Mouse (Mus musculus): ENCODE data around the gene Six6.

Six6 gene

DNA sequence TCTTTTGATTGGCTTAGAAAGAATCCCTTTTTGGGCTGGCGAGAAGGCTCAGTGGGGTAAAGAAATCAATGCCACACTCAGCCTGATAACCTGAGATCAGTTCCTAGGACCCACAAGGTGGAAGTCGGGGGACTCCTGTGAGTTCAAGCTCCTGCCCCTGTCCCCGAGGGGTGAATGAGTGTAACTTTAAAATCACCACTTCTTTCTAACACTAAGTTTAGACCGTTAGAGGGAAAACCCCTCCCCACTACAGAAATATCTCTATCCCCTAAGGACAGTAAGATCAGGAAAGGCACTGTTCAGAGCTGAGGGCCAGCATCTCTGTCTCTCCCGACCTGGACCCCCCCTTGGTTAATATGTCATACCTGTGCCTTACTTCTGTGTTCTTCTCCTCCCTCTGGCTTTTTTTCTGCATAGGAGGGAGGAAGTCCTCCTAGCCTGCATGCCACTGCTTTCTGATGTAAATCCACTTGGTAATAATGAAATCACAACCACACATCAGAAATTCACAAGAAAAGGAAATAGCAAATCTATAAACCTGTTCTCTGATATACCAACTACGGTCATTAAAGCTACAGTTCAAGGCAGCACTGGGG, 18.2 kb downstream of the Six6 start:
- DNase-seq (ENCODE audit: low read depth, low spot score): no peak

DNA sequence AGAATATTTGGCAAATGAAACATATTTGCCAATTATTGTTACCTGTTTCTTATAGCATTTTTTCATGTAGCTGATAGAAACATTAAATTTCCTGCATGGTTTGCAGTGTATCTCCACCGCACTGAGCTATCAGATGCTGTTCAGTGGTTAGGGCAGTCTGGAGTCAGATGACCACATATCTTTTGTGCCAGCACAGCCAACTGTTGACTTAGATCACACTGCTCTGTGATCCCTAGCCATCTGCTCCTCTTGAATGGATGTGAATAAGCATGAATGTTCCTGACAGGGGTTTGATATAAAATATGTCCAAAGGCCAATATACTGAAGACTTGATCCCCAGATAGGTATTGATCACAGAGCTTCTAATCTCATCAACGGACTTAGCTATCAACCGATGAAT, 18.8 kb downstream of the Six6 start:
- no peak for DNase-seq (ENCODE audit: low read depth, low spot score)

DNA sequence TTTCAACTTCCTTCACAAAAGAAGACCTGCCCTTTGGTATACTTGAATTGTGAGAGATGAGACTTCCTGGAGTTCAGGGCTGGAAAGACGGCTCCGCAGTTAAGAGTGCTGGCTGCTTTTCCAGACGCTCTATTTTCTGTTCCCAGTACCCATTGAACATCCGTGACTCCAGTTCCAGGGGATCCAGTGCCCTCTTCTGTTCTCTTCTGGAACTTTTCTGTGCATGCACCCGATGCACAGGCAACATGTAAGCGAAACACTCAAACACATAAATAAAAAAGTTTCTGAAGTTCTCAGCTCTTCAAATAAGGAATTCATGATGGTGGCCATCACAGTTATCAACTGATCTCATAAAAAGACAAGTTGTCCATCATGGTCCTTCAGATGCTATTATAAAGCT, 23.1 kb downstream of the Six6 start:
- DNase-seq (ENCODE audit: low read depth, low spot score): no peak

DNA sequence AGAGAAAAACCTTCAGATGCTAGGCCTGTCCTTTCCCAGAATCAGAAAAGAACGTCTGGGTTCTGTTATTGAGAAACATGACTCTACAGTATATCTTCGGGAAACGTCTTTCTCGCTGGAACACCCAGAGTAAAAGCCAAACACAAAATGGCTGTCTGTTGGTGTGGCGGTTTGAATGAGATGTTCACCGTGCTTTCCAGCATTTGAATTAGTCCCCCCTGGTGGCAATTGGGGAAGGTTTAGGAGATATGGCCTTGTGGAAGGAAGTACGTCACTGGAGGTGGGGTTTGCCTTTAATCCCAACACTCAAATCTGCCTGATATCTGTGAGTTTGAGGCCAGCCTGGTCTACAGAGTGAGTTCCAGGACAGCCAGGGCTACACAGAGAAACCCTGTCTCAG, 27.8 kb downstream of the Six6 start:
- no peak for DNase-seq (ENCODE audit: low read depth, low spot score)

DNA sequence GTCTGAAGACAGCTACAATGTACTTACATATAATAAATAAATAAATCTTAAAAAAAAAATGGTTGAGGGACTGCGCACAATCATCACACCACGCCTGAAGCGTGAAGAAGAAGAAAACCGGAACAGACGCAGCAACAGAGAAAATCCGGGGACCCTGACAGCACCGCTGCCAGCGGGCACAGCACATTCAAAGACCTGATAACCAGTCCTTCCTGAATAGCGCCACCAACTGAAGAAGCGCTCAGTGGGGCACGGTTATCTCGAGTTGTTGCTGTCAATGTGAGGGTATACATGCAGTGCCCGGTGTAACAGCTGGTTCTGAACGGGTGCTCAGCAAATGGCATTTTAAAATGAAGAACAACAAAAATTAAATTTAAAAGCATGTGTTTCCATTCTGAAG, 30.9 kb downstream of the Six6 start:
- DNase-seq (ENCODE audit: low read depth, low spot score): no peak

DNA sequence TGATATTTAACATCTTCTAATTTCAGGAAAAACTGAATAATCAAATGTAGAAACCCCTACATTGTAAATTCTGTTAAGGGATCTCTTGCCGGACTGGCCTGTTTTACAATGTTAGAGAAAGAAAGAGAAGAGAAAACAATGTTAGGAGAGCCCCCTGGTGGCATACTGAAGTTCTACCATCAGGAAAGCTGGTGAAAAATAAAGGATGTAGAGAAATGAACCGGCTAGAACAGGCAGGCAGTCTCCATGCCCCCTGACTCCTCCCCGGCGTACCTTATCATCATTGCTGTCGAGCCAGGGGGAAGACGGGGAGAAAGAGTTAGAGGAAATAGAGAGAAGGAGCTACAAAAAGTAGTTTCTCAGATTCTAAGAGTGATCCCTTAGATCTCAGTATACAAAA, 33.5 kb downstream of the Six6 start:
- peak; percentile 29 for DNase-seq (ENCODE audit: low read depth, low spot score)

DNA sequence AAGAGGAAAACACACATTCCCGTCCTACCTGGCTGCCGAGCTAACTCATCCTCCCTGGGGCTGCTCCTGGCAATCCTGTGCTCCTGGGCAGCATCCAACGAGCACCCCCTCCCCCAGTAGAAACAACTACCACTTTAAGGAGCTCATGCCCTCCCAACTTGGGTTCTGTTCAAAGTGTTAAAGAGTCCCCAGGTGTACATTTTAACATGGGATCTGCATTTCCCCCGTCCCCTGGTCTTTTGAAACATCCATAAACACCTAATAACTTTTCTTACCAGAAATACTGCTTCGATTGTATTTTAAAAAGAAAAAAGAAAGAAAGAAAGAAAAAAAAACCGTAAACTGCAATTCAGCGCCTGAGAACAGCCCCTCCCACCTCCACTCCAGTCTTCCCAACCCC, 36.5 kb downstream of the Six6 start:
- no peak for DNase-seq (ENCODE audit: low read depth, low spot score)

DNA sequence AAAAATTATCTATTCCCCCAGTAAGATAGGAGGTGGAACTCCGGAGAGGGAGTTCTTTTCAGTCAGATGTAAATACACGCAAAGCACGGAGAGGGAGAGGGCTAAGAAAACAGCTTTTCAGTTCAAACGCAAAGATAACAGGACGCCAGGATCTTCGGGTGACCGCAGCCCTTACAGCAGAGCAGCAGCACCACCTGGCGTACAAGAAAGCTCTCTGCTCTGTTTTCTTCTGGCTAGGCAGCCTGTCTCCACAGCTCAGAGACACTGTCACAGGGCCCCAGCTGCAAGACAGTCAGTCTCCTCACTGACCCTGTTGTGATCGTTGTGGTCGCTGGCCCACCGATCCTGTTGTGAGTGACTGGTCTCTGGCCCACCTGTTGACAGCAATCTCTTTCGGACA, 37.0 kb downstream of the Six6 start:
- DNase-seq (ENCODE audit: low read depth, low spot score): peak; percentile 65

DNA sequence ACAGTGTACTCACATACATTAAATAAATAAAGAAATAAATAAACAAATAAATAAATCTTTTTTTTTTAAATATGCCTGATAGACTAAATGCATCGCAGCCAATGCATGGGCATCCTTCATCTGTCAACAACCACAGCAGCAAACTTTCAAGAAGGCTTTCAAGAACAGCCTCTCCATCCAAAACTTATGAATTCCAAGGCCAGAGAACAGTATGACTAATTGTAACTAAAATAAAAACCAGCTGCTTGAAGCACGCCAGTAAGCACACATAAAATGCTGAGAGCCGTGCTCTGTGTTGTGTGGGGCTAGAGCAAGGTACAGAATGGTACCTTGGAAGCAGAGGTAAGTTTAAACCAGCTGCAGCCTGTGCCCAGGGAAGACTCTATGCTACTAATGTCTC, 38.2 kb downstream of the Six6 start:
- no peak for DNase-seq (ENCODE audit: low read depth, low spot score)

DNA sequence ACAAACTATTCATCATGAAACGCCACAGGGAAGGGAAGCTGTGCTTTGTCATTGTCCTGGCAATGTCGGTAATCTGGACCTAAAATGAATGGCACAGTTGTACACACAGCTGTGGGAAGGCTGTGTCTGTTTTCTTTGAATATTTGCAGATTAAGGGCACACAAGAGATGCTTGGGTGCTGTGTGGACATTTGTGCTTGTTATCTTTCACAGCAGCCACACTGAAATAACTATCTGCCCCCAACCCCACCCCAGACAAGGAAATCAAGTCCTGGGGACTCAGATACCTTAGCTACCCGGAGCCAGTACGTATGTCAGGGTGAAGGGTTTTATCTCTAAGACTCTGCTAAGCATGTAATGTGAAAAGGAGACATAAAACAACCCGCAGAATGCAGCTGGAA, 39.5 kb downstream of the Six6 start:
- DNase-seq (ENCODE audit: low read depth, low spot score): no peak

DNA sequence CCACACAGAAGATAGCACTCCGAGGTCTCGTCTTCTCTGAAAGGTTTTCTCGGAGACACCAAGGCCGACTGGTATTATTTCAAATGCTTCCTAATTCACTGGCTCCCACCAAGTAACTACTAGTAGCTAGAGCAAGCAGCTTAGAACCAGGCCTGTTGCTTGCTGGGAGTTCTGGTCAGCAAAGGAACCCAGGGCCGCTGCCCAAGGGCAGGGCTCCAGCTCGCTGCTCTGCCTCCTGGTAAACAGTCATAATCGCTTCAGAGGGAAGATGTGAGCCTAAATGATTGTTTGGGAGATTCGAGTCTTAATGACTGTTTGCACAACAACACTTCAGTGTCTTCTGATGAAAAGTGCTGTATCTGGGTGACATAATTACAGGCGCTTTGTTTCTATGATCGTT, 42.9 kb downstream of the Six6 start:
- no peak for DNase-seq (ENCODE audit: low read depth, low spot score)

DNA sequence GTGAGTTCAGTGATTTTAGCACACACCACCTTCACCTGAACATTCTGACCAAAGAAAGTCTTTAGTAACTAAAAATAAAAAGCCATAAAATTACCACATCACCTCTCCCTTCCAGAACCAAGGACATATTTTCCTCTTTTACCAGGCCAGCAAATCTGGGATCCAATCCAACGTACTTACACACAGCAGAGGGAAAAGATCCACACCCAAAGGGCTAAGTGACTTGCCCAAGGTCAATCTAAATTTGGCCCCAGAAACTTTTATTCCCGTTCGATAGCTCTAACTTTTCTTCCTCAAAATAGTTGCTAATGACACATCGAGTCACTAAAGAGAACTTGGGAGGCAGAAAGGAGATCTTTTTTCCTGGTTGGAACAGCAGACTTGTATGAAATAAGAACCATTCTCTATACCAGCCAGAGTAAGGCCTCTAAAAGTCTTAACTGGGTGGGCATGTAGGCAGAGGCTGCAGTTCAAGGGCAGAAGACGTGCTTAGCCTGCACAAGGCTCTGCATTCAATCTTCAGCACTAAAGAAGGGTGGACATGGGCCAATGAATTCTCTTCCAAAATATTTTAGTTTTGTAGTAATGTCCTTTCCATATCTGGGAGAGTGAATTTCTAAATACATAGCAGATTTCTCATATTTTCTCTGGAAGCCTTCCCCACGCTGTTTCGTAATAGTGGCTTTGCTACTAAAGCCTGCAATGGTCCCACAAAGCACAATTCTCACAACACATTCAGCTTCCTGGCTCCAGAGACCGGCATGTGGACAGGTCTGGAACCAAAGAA, 43.6 kb downstream of the Six6 start:
- no peak for DNase-seq (ENCODE audit: low read depth, low spot score)
